Mouse (Mus musculus): ENCODE measurements around the gene Plekhg6.

GRCm38 (mm10) chr6:125385066-125385974 lies 4.7 kb upstream of the Plekhg6 start:
- no peak for TF ChIP-seq CTCF (IDR thresholded peaks at IDR 0.05; ENCODE audit: borderline replicate concordance, insufficient read depth, low read length)
- no peak for TF ChIP-seq POLR2A (IDR thresholded peaks at IDR 0.05; ENCODE audit: low read depth, low read length)

Data from embryonic fibroblast, embryonic 13.5 days (primary cell).